Mouse (Mus musculus): ENCODE results near the gene Apba2. TPM values are rescaled to one million over a fixed set of nuclear protein-coding genes. Genes with fewer than 3 reads are reported as not detected.

Gene Apba2
- polyA plus RNA-seq, 1 experiment from 2014 or later: 1.4 TPM

DNA sequence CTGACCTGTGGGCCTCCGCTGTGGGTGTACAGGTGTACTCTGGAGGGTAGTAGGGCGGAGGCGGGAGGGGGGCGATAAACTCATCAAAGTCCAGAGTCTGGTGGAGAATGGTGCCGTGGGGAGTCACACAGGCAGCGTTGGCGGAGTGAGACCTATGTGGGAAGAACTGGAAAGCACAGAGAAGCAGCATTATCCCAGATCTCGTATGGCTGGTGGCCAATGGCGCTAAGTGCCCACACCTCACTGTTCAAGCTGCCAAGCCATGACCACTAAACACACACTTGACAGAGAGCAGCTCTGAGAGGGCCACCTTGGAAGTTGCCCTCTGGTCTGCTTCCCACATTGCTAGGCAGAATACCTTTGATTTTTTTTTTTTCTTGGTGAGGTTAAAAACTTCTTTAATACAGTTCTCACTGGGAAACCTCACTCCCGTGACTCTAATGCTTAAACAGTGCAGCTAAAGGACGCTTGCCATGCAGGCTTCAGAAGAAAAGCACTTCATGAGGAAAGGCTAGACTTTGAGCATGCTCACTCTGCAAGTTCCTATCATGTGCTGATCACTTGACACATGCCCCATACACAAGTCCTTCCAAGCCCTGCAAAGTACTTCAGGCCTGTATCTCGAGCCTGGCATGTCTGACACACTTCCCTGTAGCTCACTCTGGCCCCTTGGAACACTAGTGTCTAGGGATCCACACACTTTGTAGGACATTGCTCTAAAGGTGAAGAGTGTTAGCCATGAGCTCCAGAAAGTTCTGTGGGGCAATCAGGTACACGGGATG is 275.4 kb downstream of the Apba2 start:
- Histone ChIP-seq H3K4me3 (no peak overlapping the region), H3K36me3 (no peaks in the 10 kb centered on the region), H3K9me3 (replicated peaks) (no peaks in the 10 kb centered on the region), H3K4me1 (replicated peaks) (no peaks in the 10 kb centered on the region), H3K9ac (no peak overlapping the region), H3K4me2 (no peak overlapping the region), H3K27me3 (no peaks in the 10 kb centered on the region), H3K27ac (no peak overlapping the region)
- WGBS: 76% methylated on average over 13 of the region's 13 CpGs
- ATAC-seq (replicated peaks; ENCODE audit: insufficient number of reproducible peaks, insufficient read depth, low FRiP score, low read depth): no peak

DNA sequence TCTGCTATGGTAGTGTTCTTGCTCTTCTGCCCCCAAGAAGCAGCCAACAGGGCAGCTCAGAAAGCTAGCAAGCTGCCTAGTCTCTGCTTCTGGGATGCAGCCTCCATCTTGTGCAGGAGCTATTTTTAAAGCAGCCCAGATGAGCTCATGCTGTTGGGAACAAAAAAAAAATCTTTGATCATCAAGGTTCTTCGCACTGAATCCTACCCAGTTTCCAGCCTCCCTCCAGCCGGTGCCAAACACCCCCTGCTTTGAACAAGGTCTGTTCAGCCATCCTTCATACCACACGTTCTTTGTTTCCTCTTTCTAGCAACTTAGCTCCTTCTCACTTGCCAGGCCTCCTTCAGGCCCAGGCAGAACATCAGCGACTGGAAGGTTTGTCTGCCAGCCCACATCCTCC is 278.0 kb downstream of the Apba2 start:
- H3K4me1 ChIP-seq (replicated peaks): no peaks in the 10 kb centered on the region
- H3K4me3 ChIP-seq: no peak overlapping the region
- no peaks in the 10 kb centered on the region for H3K36me3 ChIP-seq
- 70% methylated on average over 4 of the region's 4 CpGs for WGBS
- no peaks in the 10 kb centered on the region for H3K27me3 ChIP-seq
- H3K9ac ChIP-seq: no peak overlapping the region
- H3K27ac ChIP-seq: no peak overlapping the region
- no peak overlapping the region for H3K4me2 ChIP-seq
- ATAC-seq (replicated peaks; ENCODE audit: insufficient number of reproducible peaks, insufficient read depth, low FRiP score, low read depth): no peak
- H3K9me3 ChIP-seq (replicated peaks): no peaks in the 10 kb centered on the region

DNA sequence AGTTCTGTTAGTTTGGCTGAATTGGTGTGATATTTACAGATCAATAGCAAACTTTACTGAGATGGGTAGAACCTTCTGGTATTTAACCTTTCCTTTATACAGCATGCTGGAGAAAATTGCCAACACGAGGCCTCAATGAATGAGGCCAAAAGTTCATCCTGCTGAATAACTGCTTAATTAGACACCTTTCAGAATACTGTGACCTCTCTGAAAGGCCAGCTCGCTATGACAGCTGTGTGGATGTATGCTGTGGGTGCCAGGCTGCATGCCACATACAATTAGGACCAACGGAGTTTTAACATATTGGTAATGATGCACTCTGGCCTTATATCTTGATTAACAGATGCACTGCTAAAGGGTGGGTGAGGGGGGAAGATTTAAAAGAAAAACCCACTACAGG is 283.5 kb downstream of the Apba2 start:
- no peak overlapping the region for H3K4me3 ChIP-seq
- ATAC-seq (replicated peaks; ENCODE audit: insufficient number of reproducible peaks, insufficient read depth, low FRiP score, low read depth): no peak
- H3K27me3 ChIP-seq: no peaks in the 10 kb centered on the region
- H3K4me1 ChIP-seq (replicated peaks): no peaks in the 10 kb centered on the region
- WGBS: 69% methylated on average over 3 of the region's 3 CpGs
- no peaks in the 10 kb centered on the region for H3K9me3 ChIP-seq (replicated peaks)
- no peaks in the 10 kb centered on the region for H3K36me3 ChIP-seq
- no peak overlapping the region for H3K4me2 ChIP-seq
- no peak overlapping the region for H3K27ac ChIP-seq
- H3K9ac ChIP-seq: no peak overlapping the region

DNA sequence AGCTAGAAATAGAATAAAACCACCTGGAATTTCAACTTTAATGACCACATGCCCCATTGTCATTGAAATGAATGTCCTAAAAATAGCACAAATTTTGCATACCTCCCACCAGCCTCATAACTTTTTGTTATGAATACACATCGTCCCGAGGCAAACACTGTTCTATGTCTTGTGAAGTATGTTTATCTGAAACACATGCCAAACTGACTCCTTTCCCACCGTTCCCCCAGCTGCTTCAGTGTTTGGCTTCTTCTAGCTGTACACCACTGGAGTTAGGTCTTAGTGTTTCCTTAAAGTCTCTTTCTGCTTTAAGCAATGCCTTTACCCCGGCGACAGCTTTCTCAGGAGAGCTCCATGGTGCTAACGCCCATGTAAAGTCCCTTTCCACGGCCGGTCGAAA is 289.6 kb downstream of the Apba2 start:
- WGBS: 61% methylated on average over 9 of the region's 9 CpGs
- peak overlapping the region; percentile 45; the same call in 1 of the 2 replicates for H3K27ac ChIP-seq
- no peaks in the 10 kb centered on the region for H3K9me3 ChIP-seq (replicated peaks)
- peaks cover 17% of the 10 kb centered on the region for H3K4me1 ChIP-seq (replicated peaks)
- ATAC-seq (replicated peaks; ENCODE audit: insufficient number of reproducible peaks, insufficient read depth, low FRiP score, low read depth): no peak
- no peak overlapping the region for H3K4me3 ChIP-seq
- no peaks in the 10 kb centered on the region for H3K27me3 ChIP-seq
- no peaks in the 10 kb centered on the region for H3K36me3 ChIP-seq
- H3K4me2 ChIP-seq: no peak overlapping the region
- H3K9ac ChIP-seq: no peak overlapping the region

DNA sequence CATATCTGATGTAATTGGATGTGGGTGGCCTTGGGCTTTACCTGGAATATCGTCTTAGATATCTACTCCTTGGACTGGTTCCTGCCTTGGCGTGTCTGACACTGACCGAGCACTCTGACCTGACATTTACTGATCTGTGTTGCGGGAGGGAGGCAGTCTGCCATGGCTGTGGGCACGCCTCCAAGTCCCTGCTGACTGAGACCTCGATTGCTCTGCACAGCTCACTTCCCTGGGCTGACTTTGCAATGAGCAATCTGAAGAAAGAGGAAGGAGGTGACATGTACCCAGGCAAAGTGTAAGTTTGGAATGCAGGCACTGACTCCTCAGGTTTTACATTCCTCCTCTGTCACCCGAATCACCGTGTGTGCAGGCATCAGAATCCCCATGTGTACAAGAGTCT is 290.5 kb downstream of the Apba2 start:
- no peaks in the 10 kb centered on the region for H3K9me3 ChIP-seq (replicated peaks)
- H3K4me3 ChIP-seq: no peak overlapping the region
- 0 out of 2 replicates have a peak, but pooled peaks have one; percentile 47 for ATAC-seq (replicated peaks; ENCODE audit: insufficient number of reproducible peaks, insufficient read depth, low FRiP score, low read depth)
- WGBS: 33% methylated on average over 8 of the region's 8 CpGs
- H3K4me2 ChIP-seq: 0 out of 2 replicates have a peak overlapping the region, but pooled peaks have one; percentile 4
- no peak overlapping the region for H3K9ac ChIP-seq
- H3K27me3 ChIP-seq: no peaks in the 10 kb centered on the region
- no peaks in the 10 kb centered on the region for H3K36me3 ChIP-seq
- H3K4me1 ChIP-seq (replicated peaks): peaks cover 17% of the 10 kb centered on the region
- peak overlapping the region; percentile 45; the same call in 1 of the 2 replicates for H3K27ac ChIP-seq

DNA sequence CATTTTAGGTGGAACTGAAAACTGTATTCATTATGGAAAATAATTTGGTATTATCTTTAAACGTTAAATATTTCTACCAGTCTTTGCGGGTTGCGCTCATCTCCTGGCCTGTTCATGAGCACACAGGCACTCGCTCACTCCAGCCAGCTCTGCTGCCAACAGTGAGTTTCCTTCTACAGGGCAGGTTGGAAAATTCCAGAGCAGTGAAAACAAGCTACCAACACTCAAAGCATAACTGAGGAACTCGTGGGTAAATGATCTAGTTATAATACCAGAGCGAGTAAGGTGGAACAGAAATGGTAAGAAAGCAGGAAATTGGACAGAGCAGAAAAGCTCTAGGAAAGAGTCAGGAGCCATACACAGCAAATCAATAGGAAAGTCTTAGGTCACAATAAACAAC is 294.0 kb downstream of the Apba2 start:
- no peak overlapping the region for H3K4me2 ChIP-seq
- H3K27me3 ChIP-seq: no peaks in the 10 kb centered on the region
- H3K27ac ChIP-seq: peak overlapping the region; percentile 44; the same call in 1 of the 2 replicates
- no peak overlapping the region for H3K9ac ChIP-seq
- peaks cover 17% of the 10 kb centered on the region for H3K4me1 ChIP-seq (replicated peaks)
- 56% methylated on average over 6 of the region's 6 CpGs for WGBS
- H3K4me3 ChIP-seq: no peak overlapping the region
- ATAC-seq (replicated peaks; ENCODE audit: insufficient number of reproducible peaks, insufficient read depth, low FRiP score, low read depth): no peak
- no peaks in the 10 kb centered on the region for H3K9me3 ChIP-seq (replicated peaks)
- no peaks in the 10 kb centered on the region for H3K36me3 ChIP-seq

Other genes starting within 250 kb of the Apba2 start
- 5.0 and 6.9 TPM in 2 replicates for gene Mtmr10, start 214.1 kb upstream of the Apba2 start, polyA plus RNA-seq (2015; fragmentation: Nextera tagmentation; extraction: Ambion mirVana)
- gene Fan1, start 127.6 kb upstream of the Apba2 start, polyA plus RNA-seq (2015; fragmentation: Nextera tagmentation; extraction: Ambion mirVana): 4.4 and 4.8 TPM in 2 replicates
- gene Mphosph10, start 109.4 kb upstream of the Apba2 start, polyA plus RNA-seq (2015; fragmentation: Nextera tagmentation; extraction: Ambion mirVana): 21.0 and 21.9 TPM in 2 replicates
- 111 and 152 TPM in 2 replicates for gene Mcee, start 109.1 kb upstream of the Apba2 start, polyA plus RNA-seq (2015; fragmentation: Nextera tagmentation; extraction: Ambion mirVana)

All from heart, embryonic 15.5 days (tissue).